Mouse (Mus musculus) neural tube, embryonic 10.5 days (tissue): ENCODE measurements around the gene Gnai3.

Source experiments
- DNase-seq: peaks from one replicate; pipeline ENCODE4 v3.0.0-alpha.2; 2017; ENCODE audit warnings: low spot score; ENCODE audit errors: extremely low spot score

The Gnai3 gene

DNA sequence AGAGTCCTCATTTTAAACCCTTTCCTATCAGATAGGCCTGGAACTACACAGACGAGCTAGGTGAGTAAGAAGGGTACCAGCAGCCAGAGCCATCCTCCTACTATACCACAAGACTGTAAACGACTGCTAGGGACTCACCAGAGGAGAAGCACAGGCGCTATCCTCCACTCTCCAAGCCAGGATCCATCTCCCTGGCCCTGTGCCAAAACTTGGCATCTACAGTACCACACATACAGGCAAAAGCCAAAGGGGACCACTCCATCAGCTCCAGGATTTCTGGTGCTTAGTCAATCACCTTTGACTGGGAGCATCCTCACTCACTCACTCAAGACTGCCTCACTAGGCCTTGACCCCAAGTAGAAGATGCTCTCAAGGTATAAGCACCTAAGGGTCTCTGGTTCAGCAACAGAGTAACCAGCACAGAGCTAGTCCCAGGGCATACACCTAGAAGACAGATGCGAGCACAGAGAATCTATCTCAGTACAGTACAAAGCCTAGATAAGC, 62.0 kb downstream of the Gnai3 start:
- no peak for DNase-seq

DNA sequence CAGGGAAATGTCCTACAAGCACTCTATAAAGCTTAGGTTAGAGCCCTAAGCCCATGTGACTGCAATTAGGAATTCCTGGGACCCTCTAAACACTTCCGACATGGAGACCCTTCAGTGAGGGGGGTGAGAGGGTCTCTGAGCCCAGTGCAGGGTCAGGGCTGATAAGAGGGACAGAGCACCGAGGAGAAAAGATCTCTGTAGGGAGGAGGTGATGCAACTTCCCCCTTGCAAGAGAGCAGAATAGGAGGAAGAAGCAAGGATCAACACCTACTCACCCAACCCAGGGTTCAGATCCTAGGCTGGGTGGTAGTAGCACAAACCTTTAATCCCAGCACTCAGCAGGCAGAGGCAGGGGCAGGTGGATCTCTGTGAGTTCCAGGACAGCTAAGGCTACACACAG, 62.8 kb downstream of the Gnai3 start:
- DNase-seq, result no peak

DNA sequence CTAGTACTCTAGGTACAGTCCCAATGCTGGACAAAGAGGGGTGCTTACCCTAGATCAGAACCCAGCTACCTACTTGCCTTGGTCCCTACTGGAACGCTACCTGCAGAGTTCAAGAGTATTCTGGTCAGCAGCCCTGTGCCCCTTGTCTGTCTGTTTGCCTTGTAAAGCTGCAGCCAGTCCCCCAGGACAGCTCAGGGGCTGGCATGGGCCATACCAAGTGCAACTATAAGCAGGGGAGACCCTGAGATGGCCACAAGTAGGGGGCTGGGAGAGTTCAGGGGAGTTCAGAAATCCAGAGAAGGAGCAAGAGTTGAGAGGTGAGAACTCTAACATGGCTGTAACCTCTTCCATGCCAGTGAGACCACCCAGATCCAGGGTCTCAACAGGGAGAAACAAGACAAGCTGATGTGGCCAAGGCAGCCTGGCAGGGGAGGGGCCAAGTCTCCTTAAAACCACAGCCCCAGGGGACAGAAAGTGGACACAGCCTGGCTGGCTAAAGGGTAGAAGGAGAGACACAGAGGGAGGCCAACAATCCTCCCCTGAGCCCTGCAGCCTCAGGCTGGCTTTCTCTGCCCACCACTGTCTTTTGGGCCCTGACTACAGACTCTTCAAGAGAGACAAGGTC, 63.6 kb downstream of the Gnai3 start:
- DNase-seq, result no peak

DNA sequence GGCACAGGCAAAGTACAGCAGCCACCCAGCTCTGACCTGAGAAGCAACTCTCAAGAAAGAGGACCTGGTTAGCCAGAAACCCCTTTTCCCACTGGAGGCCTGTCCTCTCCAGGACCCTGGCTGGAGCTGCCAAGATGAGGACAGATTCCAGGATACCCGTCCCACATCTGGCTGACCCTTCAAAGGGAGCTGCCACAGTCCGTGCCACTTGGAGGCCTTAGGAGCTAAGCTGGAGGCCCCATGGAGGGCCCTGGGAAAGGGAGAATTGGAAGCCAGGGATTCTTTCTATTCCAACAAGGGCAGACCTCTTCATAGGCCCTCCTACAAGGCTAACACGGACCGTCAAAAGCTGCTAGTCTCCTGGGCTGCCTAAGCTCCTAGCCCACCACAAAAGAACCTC, 64.3 kb downstream of the Gnai3 start:
- no peak for DNase-seq

DNA sequence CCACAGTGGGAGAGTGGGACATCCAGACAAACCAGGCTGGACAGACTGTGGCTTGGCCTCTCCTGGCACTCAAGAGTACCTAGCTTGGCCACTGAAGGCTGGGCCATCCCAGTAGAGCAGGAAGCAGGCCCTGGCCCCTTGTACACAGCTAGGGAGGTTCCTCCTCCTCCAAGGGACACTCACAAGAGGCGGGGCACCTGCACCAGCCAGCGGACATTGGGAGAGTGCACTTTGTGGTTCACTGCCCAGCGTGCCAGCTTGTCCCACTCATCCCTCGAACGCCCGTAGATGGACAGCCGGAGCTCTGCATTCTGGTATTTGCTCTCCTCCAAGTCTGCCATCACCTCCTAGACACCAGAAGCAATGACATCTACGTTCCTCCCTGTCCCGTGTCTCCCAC, 69.1 kb downstream of the Gnai3 start:
- DNase-seq, result no peak

DNA sequence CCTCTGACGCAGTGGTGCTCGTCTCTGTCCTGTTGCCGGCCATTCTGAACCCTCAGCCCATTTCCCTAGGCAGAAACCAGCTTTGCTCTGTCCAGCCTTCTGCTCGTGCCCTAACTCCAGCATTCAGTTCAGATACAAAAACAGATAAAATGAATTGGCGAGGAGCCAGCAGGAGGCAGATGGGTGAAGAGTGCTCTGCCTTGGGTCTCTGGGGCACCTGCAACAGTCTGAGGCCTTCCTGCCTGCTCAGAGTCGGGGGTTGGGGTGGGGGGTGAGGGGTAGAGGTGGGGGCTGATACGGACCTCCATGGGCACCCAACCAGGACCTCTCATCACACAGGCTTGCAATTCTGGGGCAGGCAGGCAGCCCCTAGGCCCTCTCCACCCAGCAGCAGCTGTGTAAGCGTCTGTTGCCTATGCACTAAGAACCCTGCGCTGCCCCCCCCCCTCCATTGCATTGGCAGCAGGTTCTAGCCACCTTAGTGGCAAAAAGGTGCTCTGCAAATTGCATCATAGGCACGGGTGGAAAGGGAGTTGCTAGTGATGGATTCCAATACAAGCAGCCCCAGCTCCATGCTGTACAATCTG, 72.9 kb downstream of the Gnai3 start:
- no peak for DNase-seq

DNA sequence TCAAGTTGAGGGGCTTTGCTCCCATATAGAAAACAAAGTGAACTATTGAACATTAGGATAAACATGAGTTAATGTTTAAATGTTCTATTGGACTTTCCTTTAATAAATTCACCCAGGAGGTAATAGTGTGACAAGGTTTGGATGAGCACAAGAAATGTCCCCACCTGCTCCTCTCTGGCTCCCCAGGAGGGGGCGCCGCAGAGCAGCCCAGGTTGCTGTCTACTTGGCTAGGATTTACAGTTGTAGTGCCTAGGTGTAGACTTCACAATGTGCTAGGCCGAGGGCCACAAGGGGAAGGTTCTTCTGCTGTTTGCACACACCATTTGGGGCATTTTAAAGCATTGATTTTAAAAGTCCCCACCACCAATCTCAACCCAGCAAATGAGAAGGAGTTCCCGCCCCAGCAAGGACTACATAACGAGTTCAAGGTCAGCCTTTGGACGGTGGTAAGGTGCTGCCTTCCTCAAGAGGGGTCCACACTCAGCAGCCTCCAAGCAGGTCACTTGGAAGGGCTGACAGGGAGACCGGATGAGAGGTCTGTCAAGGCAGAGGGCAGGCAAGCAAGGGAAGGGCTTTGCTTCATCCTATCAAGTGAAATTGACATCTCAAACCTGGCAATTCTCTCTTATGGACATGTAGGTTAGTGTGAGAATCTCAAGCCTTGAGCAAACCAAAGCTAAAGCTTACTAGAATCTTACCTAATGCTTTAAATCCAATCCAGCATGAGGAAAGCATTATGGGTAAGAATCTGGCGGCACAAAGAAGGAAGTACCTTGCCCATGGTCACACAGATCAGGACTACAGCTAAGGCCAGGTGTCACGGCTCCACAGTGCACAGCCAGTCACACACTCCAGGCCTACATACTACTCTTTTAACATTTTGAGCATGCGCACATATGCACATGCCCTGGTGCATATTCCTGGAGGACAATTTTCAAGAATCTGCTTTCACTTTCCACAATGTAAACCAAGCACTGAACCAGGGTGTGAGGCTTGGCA, 75.4 kb downstream of the Gnai3 start:
- peak; percentile 49 for DNase-seq

DNA sequence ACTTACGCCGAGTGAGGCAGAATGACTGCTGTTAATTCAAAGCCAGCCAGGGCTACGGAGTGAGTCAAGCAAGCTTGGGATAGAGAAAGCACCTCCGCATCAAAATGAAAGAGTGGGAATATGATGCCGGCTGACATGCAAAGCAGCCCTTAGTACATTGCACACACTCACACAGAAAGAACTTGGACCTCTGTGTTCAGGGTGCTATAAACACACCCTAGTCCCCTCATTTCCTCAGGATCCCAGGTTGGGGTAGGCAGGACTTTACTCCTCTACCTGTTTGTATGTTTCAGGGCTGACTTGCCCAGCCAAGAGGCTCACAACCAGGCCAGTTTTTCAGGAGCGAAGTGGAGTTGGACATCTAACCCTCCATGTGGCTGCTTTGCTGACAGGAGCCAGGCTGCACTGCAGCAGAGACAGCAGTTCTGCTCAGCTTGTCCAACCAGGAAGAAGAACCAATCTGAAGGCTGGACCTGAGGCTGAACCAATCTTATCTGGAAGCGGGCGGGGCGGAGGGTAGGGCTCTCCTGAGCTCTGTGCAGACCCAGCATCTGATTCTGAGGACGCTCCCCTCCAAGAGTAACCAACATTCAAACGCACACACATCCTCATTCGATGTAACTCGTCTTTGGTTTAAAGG, 76.6 kb downstream of the Gnai3 start:
- no peak for DNase-seq

DNA sequence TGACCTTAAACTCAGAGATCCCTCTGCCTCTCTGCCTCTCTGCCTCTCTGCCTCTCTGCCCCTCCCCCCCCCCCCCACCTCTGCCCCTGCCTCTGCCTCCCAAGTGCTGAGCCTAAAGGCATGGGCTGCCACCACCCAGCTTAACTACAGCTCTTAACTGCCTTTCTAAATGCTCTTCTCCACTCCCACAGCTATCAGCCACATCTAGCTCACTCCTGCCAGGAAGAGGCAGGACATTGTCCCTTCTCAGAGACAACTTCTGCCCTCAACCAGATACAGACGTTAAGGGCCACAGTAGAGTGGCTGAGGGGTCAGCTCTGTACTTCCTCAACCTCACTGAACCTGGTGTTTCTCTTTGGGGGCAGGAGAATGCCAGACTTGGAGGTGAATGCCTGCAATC, 77.1 kb downstream of the Gnai3 start:
- no peak for DNase-seq

DNA sequence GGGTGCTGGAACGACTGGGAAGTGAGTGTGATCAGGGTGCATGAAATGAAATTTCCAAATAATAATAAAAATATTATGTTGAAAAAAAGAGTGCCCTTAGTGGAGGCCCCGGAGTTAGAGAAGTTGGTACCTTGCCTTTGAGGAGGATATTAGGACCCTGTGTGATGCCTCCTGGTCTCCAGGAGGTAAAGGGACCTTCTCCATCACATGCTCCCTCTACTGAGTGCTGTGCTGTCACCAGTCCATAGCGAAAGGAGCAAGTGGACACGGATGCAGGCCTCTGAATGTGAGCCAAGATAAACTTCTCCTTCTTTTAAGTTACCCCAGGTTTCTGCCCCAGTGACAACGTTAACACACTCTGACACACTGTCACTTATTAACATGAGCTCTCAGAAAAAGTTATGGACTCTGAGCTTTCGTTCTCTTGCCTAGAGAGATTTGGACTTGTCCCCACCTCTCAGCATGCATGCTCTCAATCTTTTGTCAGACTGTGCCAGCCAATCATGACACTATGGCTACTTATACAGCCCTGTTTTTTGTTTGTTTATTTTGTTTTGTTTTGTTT, 78.5 kb downstream of the Gnai3 start:
- DNase-seq, result no peak

DNA sequence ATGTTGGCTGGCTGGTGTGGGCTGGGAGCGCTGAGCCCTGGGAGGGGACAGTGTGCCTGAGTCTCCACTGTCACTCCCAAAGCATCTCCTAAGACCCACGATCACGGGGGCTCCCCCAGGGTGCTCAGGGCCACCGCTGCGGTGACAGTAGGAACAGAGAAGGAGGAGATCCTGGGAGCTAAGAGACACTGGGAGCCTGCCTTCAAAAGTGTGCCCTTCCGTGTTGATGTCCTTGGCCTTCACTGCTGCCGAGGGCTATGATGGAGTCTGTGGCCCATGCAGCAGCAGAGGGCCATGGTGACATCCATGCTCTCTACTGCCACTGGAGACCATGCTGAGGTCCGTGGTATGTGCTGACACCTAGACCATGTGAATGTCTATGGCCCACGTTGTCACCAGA, 80.4 kb downstream of the Gnai3 start:
- no peak for DNase-seq

DNA sequence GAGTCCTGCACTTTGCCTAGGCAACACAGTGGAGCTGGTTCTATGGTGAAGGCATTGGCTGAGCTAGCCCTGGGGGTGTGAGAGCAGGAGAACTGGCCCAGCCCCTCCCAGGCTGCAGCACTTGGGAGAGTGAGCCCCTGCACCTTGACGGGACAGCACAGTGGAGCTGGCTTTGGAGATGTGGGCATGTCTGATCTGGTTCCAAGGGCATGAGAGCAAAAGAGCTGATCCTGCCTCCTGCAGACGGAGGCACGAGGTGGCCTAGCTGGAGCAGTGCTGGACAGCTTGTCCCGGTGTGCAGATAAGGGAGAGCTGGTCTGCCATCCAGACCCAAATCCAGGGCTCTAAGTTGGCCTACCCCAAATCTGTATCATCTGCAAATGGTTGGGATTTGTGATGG, 81.3 kb downstream of the Gnai3 start:
- no peak for DNase-seq

DNA sequence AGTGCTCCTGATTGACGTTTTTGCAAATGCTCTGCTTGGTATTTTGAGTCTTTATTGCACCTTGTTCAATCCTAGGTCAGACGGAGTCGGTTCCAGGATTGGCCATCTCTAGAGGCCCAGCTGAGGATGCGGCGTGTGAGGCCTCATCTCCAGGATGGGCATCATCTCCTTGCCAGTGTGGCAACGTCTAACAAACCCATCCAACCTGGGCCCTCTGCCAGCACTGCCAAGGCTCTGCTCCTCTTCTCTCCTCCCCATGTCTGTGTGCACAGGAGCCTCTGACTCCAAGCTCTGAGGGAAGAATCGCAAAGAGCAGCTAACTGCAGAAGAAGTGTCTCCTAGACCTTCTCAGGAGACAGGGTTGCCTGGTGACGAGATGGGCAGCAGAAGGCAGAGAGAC, 83.3 kb downstream of the Gnai3 start:
- DNase-seq, result no peak

DNA sequence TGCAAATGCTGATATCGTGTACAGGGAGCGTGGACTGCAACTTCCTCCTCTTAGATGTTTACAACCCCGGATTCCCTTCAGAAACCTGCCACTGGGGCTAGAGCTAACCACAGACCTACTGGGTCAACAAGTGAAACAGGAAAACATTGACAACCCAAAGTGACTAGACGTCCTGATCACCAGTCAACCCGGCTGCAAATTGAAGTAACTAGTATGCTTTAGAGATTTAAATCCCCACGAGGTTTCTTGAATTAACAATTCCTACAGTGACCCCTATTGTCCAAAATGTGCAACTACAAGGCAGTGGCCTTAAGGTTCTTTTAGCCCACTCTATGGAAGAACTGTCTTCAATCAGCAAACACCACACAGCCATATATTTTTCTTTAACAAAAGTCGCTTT, 84.5 kb downstream of the Gnai3 start:
- peak; percentile 52 for DNase-seq
